Mouse (Mus musculus) megakaryocyte, adult 5-6 weeks (primary cell): Measurements from ENCODE around the gene C2cd2. TPM values are rescaled to one million over a fixed set of nuclear protein-coding genes. Genes with fewer than 3 reads are reported as not detected.

Source experiments
- ATAC-seq: 2 replicates; pipeline ENCODE4 v1.8.0; 2016; ENCODE audit warnings: mild to moderate bottlenecking, inconsistent platforms; ENCODE audit not compliant: poor library complexity, severe bottlenecking
- total RNA-seq, 2 experiments: library from RNA; stranded (forward) in 1 of 2; stranded (reverse) in 1 of 2; fragments of 153-499, 151-499 nt in 1 of 2; fragments of 221-1000, 200-1000 nt in 1 of 2; gene quantifications; 2 replicates each; pipeline versions ENCODE4 v1.2.3 to v1.2.4; 2015 to 2017

C2cd2 gene
- total RNA-seq, 2 experiments from 2014 or later = 9.1 to 12.2 TPM

DNA sequence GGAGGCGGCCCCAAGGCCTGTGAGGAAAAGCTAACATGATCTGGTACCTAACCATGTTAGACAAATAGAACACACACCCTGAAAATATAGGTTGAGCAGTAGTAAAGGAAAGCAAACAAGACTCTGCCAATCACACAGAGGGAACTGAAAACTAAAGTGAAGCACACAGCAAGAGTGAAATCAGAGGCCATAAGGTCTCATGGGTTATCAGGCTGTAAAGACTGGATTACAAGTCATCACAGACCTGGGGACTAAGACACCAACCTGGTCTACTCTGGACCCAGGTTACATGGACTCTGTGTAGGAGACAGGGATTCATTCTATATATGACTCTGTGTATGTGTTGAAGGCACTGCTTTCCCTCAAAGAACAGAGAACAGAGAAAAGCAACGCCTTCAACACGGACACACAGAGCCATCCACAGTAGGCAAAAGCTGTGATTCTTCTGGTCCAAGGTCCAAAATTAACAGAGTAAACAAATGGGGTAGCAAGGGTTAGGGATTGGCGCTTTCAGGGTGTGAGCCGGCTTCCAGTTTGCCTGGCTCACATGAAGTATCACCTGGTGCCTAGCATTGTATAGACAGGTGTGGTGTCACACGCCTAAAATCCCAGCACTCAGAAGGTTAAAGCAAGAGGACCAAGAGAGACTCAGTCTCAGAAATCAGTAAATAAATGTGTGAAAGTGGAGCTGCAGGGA lies 138.9 kb downstream of the C2cd2 start:
- ATAC-seq = no peak

DNA sequence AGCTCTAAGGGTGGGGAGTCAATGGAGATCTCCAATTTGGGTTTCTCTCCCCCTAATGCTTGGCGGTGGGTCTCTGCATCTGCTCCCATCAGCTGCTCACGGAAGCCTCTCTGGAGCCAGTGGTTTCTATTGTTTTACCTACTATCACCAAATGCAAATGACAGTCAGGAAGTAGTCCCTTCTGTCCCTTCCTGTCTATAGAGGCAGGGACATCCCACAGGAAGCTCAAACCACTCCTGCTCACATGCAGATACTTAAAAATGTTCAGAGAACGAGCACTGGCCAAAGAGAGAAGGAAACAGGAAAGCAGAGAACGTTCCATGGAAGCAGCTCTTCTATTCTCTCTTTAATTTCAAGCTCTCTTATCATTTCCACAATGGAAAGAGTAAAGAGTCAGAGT lies 142.9 kb downstream of the C2cd2 start:
- no peak for ATAC-seq

DNA sequence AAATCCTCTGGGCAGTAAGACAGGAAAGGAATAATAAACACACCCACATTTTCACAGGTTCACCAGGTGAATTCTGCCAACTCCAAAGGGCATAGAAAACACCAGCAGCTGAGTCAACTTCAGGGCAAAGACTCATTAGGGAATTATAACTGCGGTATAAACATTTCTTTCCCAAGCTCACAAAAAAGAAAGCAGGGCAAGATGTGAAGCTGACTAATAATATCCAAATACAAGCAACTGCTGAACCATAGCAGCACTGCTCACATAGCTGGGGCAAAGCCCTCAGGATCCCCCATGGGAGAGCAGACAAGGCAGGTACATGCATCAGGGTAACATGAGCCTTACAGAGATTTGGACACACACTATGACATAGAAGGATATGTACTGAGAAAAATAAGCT lies 145.0 kb downstream of the C2cd2 start:
- ATAC-seq = no peak

- ATAC-seq = no peak
Observed at GRCm38 (mm10) chr16:97815269-97815668, 147.1 kb downstream of the C2cd2 start.

- ATAC-seq = no peak
Observed at GRCm38 (mm10) chr16:97814060-97814459, 148.3 kb downstream of the C2cd2 start.

DNA sequence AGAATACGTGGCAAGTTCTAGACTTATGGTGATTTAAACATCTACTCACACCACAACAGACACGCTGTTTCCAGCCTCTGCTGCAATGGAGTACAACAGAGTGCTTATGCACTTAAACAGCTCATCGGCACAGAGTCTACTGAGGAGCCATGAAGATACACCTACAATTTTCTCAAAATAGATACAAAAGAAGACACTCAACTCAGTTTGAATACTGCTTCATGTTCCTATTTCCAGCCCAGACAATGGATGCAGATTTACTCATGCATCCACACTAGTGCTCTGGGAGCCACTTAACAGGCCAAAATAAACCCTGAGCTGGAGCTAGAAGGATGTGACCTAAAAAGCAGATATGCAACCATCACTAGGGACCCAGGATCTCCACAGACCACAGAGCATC lies 153.5 kb downstream of the C2cd2 start:
- no peak for ATAC-seq

GRCm38 (mm10) chr16:97805646-97806045 lies 156.8 kb downstream of the C2cd2 start:
- no peak for ATAC-seq

Other genes with a start within 250 kb of the C2cd2 start
- not detected in 2 replicates for gene Ripk4, start 198.8 kb downstream of the C2cd2 start, total RNA-seq (2015)
- 0.04 TPM in 1 of 2 replicates, not detected in the other for gene Ripk4, start 198.8 kb downstream of the C2cd2 start, total RNA-seq (2017)
- 7.2 and 7.9 TPM in 2 replicates for gene Prdm15, start 110.7 kb downstream of the C2cd2 start, total RNA-seq (2015)
- gene Prdm15, start 110.7 kb downstream of the C2cd2 start, total RNA-seq (2017) = 4.3 and 6.1 TPM in 2 replicates
- gene Zbtb21, start within 50 bp of the C2cd2 start, total RNA-seq (2015) = 5.3 and 12.1 TPM in 2 replicates
- gene Zbtb21, start within 50 bp of the C2cd2 start, total RNA-seq (2017) = 10.6 TPM in 2 replicates
- gene B230307C23Rik, start 34.7 kb upstream of the C2cd2 start, total RNA-seq (2015) = 18.9 and 35.4 TPM in 2 replicates
- 26.6 and 85.3 TPM in 2 replicates for gene B230307C23Rik, start 34.7 kb upstream of the C2cd2 start, total RNA-seq (2017)
- gene A630089N07Rik, start 119.9 kb upstream of the C2cd2 start, total RNA-seq (2015) = 12.4 and 12.8 TPM in 2 replicates
- 10.3 and 13.7 TPM in 2 replicates for gene A630089N07Rik, start 119.9 kb upstream of the C2cd2 start, total RNA-seq (2017)